Mouse (Mus musculus) lung, adult 2 months (tissue): ENCODE measurements around the gene Vps52. TPM values are rescaled to one million over a fixed set of nuclear protein-coding genes. Genes with fewer than 3 reads are reported as not detected.
"Not testable (repeated sequence)": the region's sequence is repeated elsewhere in the genome, so short reads cannot be mapped to it uniquely, and the experiment has no call there.

Source experiments
- DNase-seq: peaks from one replicate; pipeline ENCODE4 v3.0.0; 2022
- H3K4me1 ChIP-seq: fragments of 200-500 bp; 2 replicates; pipeline ENCODE4 v1.6.1; 2011; ENCODE audit warnings: low read length; ENCODE audit not compliant: control insufficient read depth, insufficient read depth
- H3K4me3 ChIP-seq: fragments of 200-500 bp; replicated peaks from 2 replicates; pipeline ENCODE3; 2011; ENCODE audit warnings: low read depth, mild to moderate bottlenecking, control low read depth, low read length; ENCODE audit errors: extremely low read depth
- CTCF ChIP-seq: fragments of 200-500 bp; IDR thresholded peaks from 2 replicates; pipeline ENCODE4 v1.5.1; 2011; ENCODE audit warnings: mild to moderate bottlenecking, low read length, control low read depth; ENCODE audit not compliant: insufficient read depth
- POLR2A ChIP-seq: fragments of 200-500 bp; IDR thresholded peaks from 2 replicates; pipeline ENCODE4 v1.6.1; 2011; ENCODE audit warnings: low read depth, mild to moderate bottlenecking, control low read depth, low read length, borderline replicate concordance; ENCODE audit errors: extremely low read depth
- WGBS: fragments of 180-500 bp; shearing (Covaris S2); methylation state at CpG from one replicate; pipeline ENCODE4 v1.1.7; 2018; 5-methylcytosine and 5-hydroxymethylcytosine counted together
- polyA plus RNA-seq: library from polyadenylated mRNA; depleted of rRNA; stranded (reverse); fragments of >200 nt; gene quantifications from 2 replicates; pipeline ENCODE4 v1.2.3, GENCODE M21; 2012

Vps52 gene
- polyA plus RNA-seq, 1 experiment, result 70.3 TPM

GRCm38 (mm10) chr17:33941381-33941780, 14.2 kb upstream of the Vps52 start:
- no peak for DNase-seq
- WGBS, result 47% methylated on average over 19 of the region's 19 CpGs
- no peak for TF ChIP-seq CTCF
- no peak for TF ChIP-seq POLR2A
- Histone ChIP-seq H3K4me3 (peak overlapping the region; percentile 3), H3K4me1 (peaks cover 10% of the 10 kb centered on the region; the same call in 1 of the 2 replicates)

DNA sequence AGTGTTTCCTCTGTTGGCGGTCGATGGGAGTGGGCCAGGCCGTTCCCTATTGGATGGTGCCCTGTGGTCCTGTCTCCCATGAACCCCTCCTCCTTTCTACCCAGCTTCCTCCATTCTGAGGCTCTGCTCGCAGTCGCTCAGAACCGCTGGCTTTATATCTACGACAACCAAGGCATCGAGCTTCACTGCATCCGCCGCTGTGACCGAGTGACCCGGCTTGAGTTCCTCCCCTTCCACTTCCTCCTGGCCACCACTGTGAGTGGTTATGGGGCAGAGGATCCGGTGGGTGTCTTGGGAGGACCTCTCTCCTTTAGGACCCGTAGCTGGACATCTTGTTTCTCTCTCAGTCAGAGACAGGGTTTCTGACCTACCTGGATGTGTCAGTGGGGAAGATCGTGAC, 12.2 kb upstream of the Vps52 start:
- WGBS, result 88% methylated on average over 15 of the region's 15 CpGs
- TF ChIP-seq CTCF (no peak), POLR2A (no peak)
- Histone ChIP-seq H3K4me1 (peaks cover 10% of the 10 kb centered on the region; the same call in 1 of the 2 replicates), H3K4me3 (no peak overlapping the region)
- DNase-seq, result no peak

GRCm38 (mm10) chr17:33947430-33948089, 8.1 kb upstream of the Vps52 start:
- TF ChIP-seq CTCF (no peak), POLR2A (no peak)

DNA sequence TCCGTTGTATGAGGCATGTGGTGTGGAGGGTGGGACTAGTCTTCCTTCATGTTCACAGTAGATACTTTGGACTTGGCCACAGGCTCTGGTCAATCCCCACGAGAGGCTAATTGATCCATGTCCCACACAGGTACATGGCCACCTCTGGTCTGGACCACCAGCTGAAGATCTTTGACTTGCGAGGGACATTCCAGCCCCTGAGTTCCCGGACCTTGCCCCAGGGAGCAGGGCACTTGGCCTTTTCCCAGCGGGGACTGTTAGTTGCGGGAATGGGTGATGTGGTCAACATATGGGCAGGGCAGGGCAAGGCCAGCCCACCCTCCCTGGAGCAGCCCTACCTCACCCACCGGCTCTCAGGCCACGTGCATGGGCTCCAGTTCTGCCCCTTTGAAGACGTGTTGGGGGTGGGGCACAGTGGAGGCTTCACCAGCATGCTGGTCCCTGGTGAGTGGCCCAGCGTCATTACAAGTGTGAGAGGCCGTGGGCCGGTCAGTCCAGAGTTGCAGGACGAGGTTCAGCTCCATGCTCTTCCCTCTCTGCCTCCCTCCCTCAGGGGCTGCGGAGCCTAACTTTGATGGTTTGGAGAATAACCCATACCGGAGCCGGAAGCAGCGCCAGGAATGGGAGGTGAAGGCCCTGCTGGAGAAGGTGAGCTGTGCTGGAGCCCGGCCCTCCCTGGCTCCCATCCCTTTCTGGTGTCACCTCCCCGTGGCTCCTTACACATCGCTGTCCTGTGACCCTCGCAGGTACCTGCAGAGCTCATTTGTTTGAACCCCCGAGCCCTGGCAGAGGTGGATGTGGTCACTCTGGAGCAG, 7.3 kb upstream of the Vps52 start:
- 86% methylated on average over 22 of the region's 22 CpGs for WGBS
- DNase-seq, result no peak
- TF ChIP-seq POLR2A (no peak), CTCF (no peak)
- peaks cover 11% of the 10 kb centered on the region; the same call in 1 of the 2 replicates for H3K4me1 ChIP-seq
- no peak overlapping the region for H3K4me3 ChIP-seq

More at GRCm38 (mm10) chr17:33947430-33948089, 8.1 kb upstream of the Vps52 start:
- DNase-seq, result no peak
- H3K4me3 ChIP-seq, result no peak overlapping the region
- 75% methylated on average over 10 of the region's 10 CpGs for WGBS
- peaks cover 11% of the 10 kb centered on the region; the same call in 1 of the 2 replicates for H3K4me1 ChIP-seq

DNA sequence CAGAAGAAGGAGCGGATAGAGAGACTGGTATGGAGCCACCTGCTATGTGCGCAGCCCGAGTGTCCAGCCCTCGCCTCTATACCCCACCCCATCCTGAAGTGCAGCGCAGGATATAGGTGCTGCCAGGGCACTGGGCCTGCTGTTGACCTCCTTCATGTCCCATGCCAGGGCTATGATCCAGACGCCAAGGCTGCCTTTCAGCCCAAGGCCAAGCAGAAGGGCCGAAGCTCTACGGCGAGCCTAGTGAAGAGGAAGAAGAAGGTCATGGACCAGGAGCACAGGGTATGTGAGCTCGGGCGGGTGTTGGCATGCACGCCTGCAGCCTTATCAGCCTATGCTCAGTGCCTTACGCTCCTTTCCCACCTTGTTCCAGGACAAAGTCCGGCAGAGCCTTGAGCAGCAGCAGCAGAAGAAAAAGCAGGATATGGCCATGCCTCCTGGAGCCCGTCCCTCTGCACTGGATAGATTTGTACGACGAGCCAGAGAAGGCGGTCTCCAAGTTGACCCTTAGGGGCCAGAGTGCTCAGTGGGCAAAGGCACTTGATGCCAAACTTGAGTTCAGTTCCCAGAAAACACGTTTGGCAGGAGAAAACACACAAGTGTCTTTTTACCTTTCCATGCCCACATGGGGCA, 6.6 kb upstream of the Vps52 start:
- no peak for DNase-seq
- Histone ChIP-seq H3K4me1 (peaks cover 11% of the 10 kb centered on the region; the same call in 1 of the 2 replicates), H3K4me3 (no peak overlapping the region)
- WGBS, result 85% methylated on average over 19 of the region's 19 CpGs
- TF ChIP-seq CTCF, result no peak
- no peak for TF ChIP-seq POLR2A

DNA sequence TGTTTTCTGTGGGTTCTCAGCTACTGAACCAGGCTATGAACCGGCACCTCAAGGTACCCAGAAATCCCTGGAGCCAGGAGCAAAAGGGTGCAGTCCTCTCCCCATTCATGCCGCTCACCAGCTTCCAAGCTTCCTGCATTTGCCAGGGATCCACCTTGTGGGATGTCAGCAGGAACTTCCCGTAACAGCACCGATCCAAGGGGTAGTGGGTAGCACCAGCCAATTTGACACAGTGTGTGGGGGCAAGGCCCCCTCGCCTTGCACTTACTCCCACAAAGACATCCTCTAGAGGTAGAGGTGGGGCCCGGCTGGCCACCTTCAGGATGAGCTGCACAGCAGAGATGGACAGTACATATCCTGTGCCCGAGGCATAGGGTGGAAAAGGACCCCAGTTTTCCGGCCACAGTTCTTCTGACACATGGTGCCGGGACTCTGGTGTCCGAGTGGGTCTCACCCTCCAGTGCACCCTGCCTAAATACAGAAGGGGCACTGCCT, 5.4 kb upstream of the Vps52 start:
- no peak overlapping the region for H3K4me3 ChIP-seq
- DNase-seq, result no peak
- TF ChIP-seq CTCF (no peak), POLR2A (no peak)
- 68% methylated on average over 10 of the region's 10 CpGs for WGBS
- peaks cover 17% of the 10 kb centered on the region; the same call in 1 of the 2 replicates for H3K4me1 ChIP-seq

DNA sequence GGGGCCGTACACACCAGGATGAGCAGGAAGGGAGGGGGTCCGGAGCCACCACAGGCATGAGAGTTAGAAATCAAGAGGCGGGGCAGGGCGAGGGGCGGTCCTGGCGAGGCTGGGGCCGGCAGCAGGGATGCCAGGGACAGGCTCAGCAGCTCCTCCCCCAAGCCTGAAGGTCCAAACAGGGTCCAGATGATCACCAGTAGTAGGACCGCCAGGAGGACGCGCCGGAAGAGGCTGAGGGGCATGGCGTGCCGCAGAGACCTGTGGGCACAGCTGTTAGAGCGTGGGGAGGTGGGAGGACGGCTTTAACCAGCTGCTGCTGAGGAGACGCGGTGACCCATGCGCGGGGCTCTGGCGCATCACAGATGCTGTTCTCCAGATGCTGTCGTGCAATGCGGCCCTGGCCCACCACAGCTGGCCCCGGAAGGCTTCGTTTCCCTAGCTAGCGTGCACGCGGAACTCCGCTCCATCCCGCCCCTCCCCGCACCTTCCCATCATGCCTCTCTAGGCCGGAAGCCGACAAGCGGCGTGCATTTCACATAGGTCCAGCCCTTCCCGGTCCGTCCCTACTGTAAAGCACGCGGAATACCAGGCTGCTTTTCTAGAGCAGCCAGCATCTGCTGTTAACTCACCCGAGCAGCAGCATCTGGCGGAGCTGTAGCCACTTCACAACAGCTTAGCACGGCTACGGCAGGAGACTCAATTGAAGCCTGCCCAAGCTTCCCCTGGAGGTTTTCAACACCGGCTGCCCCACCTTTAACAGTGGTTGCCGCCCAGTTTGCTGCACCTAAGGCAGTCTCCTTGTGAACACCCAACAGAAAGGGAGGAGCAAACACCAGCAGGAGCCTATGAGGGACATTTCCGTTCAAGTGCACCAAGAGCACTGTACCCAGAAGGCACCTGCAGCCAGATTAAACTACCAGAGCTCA, 4.3 kb upstream of the Vps52 start, which contains the start of gene B3galt4:
TSS of gene B3galt4 (minus strand) at position 468 of the 926 bp plus-strand sequence.
- DNase-seq, result peak; percentile 63
- TF ChIP-seq POLR2A (peak; percentile 60; the same call in 1 of the 2 replicates), CTCF (no peak)
- peak within 1 kb of the TSS; percentile 88 for H3K4me3 ChIP-seq
- H3K4me1 ChIP-seq, result peaks cover 17% of the 10 kb centered on the region
- WGBS, result 1% methylated on average over 45 of the region's 45 CpGs

GRCm38 (mm10) chr17:33952015-33952414, 3.6 kb upstream of the Vps52 start:
- not testable (repeated sequence) for H3K4me3 ChIP-seq, DNase-seq
- 75% methylated on average over 13 of the region's 13 CpGs for WGBS
- H3K4me1 ChIP-seq, result peaks cover 20% of the 10 kb centered on the region
